Mouse (Mus musculus) left cerebral cortex, postnatal 36 days (tissue): Measurements from ENCODE around the gene Gstp1. TPM values are rescaled to one million over a fixed set of nuclear protein-coding genes. Genes with fewer than 3 reads are reported as not detected.
"Not testable (repeated sequence)": the region's sequence is repeated elsewhere in the genome, so short reads cannot be mapped to it uniquely, and the experiment has no call there.

ENCODE experiments used
- DNase-seq, 2 experiments: peaks; one replicate each; pipeline ENCODE4 v3.0.0; 2021 to 2022; ENCODE audit warnings: low spot score in 2 of 2, mixed read lengths in 1 of 2
- intact Hi-C: fragments of 180-260 bp; cut with DNase I; formaldehyde crosslinking; loops from one replicate; pipeline ENCODE4 v1.15.1; 2025
- total RNA-seq, 2 experiments: library from RNA; stranded (reverse); gene quantifications; 2 replicates each; pipeline ENCODE4 v1.2.3; 2021

The Gstp1 gene
- total RNA-seq, 2 experiments from 2014 or later = 301 to 332 TPM

- intact Hi-C loops = loop anchor here (5.0 kb wide), 1 partner anchor 51 kb away; the partner anchor contains the start of genes Cdk2ap2 and Pitpnm1
- peak; percentile 73 to 79 for DNase-seq
Measured at GRCm38 (mm10) chr19:4045966-4046865, 8.4 kb upstream of the Gstp1 start, which contains the start of gene Gstp2. Gstp2 (minus strand) TSS chr19:4046023.

DNA sequence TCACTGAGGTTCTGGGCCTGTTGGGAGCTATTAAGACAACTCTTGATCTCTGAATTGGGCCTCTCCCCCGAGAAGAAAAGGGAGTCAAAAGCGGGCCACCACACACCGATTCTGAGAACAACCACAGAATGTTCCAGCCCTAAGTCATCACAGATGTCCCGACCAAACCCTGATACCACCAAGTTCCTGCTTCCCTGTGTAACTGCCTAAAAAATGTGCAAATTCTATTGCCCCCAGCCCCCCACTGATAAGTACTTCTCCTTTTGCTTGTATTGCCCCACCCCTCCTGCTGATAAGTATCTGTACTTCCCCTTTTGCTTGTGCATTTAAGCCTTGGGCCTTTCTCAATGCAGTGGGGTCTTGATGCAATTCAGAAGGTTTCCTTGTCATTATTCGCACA lies 6.3 kb upstream of the Gstp1 start:
- intact Hi-C loops = not testable (repeated sequence)

DNA sequence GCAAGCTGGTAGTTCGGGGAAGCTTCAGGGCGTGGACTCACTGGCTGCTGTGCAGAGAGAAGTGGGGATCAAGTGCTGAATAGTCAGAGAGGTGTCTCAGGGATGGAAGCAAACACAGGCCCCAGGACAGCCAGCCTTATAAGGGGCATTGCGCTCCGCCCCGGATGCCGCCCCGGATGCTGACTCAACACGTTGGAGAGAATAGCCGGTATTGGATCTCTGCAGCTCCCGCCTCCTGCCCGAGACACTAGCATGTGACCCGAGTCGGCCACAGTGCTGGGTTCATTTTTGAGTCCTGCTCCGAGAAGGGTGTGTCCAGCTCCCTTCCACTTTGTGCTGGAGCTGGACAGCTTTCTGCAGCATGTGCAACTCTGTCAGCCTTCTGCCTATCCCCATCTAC lies 4.3 kb upstream of the Gstp1 start:
- intact Hi-C loops = no loop called here
- DNase-seq = no peak

More for the DNA sequence above, 6.3 kb upstream of the Gstp1 start:
- DNase-seq = not testable (repeated sequence)

DNA sequence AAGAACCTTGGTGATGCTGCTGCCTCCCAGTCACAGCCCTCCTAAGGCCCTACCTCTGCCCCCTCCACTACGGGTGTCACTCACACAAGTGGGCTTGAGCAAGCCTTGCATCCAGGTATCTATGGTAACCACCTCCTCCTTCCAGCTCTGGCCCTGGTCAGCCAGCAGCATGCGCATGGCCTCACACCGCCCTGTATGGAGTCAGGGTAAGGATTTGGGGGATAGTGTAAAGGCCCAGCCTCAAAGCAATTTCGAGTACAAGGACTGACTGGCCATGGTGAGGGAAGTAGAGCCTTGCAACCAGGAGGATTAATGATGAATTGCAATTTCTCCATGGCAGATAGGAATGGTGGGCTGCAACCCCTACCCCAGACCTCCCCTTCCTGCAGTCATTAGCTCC lies 3.7 kb upstream of the Gstp1 start:
- intact Hi-C loops, DNase-seq: not testable (repeated sequence)

DNA sequence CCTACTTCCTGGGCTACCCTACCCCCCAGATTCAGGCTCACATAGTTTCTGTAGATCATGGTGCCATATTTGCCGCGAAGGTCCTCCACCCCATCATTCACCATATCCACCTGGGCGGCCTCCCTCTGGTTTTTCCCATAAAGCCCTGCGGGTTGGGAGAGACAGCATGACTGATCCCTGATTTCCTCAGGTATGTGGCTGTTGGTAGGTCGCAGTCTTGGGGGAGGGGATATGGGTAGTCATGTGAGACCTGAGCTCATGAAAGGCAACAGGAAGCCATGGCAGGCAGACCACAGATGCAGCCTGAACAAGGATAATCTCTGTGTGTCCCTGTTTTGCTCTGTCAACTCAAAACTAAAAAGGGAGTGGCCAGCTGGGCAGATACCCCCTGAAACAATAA lies 3.2 kb upstream of the Gstp1 start:
- intact Hi-C loops, DNase-seq: not testable (repeated sequence)

GRCm38 (mm10) chr19:4037154-4037787 lies 514 bp downstream of the Gstp1 start:
- DNase-seq, intact Hi-C loops: not testable (repeated sequence)

- DNase-seq = no peak
- intact Hi-C loops = no loop called here
Measured at GRCm38 (mm10) chr19:4036327-4037045, 1.3 kb downstream of the Gstp1 start.

DNA sequence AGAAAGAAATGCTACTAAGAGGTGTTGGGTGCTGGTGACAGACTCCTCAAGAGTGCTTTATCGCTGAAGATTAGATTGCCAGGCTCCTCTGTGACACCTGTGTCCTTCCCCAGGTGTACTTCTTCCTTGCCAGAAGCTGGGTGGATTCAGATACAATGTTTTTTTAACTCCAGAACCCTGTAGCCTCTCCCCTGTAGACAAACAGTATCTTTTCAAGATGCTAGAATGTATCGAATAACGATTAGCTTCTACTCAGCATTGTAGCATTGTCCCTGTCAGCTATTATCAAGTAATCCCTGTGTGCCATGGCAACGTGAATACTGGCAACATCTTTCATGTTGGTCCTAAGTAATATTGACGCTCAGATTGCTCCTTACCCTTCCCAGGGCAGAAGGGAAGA lies 4.0 kb downstream of the Gstp1 start:
- intact Hi-C loops = no loop called here
- no peak for DNase-seq

GRCm38 (mm10) chr19:4033298-4033697 lies 4.5 kb downstream of the Gstp1 start:
- no peak for DNase-seq
- intact Hi-C loops = no loop called here

DNA sequence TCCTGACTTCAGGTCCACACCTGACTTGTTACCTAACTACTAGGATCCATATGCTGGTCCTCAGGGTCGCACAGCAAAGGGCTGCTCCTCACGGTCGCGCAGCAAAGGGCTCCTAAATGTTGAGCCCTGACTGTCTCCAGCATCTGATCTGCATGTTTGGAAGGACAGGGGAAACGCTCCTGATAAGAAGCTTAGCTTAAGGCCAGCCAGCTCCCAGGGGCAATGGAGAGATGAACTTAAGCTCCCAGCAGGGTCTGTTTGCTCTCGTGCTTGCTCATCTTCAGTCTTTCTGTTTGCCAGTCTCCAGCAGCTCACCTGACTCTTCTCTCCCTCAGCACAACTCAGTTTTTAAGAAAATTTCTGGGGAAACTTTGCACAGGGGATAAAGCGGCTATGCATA lies 5.1 kb downstream of the Gstp1 start:
- intact Hi-C loops = no loop called here
- DNase-seq = no peak

DNA sequence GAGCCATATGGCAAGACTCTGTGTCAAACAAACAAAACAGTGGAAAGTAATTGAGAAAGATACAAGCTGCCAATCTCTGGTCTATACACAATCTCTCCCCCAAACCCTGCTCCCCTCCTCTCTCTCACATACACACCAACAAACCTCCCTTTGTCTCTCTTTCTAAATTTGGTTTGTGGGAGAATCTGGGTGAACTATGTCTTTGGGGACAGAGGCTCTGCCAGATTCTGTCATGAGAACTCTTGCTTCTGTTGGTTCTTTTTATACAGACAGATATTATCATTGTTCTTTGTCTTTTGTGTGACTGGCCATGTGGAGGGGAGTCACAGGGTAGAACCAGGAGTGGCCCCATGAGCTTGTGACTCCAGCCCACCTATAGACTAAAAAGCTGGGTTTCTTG lies 10.2 kb downstream of the Gstp1 start:
- DNase-seq = no peak
- intact Hi-C loops = no loop called here

DNA sequence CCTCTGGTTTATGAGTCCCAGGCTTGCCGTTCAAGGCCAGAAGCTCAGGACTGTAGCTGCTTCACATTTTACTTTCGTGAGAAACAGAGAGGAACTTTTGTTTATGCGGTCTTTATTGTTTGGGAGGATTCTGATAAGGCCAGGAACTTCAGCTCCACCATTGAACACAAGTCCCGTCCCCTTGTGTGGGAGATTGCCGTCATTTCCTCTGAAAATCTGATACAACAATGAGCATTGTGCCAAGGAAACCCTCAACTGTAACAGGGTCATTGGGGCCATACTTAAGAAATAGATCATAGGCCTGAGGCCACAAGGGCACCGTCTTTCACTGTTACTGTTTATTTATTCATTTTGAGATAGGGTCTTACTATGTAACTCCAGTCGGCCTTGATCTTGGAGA lies 14.6 kb downstream of the Gstp1 start:
- intact Hi-C loops = no loop called here
- no peak for DNase-seq

GRCm38 (mm10) chr19:4018743-4019583 lies 18.8 kb downstream of the Gstp1 start:
- intact Hi-C loops = loop anchor here (1.0 to 10.0 kb wide), 2 partner anchors 29 to 206 kb away; no protein-coding TSS in a partner anchor
- DNase-seq = peak; percentile 60 to 73

DNA sequence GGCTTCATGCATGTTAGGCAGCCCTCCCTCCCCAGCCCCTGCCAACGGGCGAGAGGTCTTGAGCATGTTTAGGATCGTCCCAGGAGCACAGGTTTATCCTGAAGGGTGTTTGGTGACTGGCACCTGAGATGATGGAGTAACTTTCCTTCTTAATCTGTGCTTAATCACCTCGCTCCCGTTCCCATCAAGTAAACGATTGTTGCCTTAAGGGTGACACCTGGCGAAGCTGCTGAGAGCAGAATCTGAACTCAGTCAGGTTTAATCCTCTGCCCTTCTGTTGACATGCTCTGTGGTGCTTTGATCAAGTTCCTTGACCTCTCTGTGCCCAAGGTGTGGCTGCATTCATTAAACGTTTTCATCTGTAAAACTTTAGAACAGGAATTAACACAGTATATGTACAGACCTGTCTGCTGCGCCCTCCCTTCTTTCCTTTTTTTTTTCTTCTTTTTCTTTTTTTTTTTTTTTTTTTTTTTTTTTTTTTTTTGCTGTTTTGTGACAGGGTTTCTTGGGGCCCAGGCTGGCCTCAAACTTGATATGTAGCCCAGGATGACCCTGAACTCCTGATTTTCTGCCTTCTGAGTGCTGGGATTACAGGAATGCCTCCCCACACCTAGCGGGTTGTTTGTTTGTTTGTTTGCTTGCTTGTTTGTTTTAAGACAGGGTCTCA lies 19.7 kb downstream of the Gstp1 start:
- intact Hi-C loops = loop anchor here (10.0 kb wide), 1 partner anchor 207 kb away; no protein-coding TSS in a partner anchor
- no peak for DNase-seq

DNA sequence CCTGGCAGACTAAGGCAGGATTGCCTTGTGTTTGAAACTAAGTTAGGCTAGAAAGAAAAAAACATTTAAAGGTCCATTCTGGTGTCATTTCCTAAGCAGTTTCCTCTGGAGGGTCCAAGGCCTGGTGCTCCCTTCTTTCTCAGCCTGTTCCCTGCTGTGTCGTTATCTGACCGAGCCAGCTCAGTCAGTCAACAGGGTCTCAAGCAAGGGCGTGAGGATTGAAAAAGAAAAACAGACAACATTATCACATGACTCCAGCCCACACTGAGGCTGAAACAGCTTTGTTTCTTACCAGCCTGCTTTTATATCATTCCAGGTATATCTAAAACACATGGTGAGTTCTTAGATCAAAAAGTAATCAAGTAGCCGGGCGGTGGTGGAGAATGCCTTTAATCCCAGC lies 22.1 kb downstream of the Gstp1 start:
- intact Hi-C loops = loop anchor here (10.0 kb wide), 1 partner anchor 209 kb away; no protein-coding TSS in a partner anchor
- DNase-seq = no peak

DNA sequence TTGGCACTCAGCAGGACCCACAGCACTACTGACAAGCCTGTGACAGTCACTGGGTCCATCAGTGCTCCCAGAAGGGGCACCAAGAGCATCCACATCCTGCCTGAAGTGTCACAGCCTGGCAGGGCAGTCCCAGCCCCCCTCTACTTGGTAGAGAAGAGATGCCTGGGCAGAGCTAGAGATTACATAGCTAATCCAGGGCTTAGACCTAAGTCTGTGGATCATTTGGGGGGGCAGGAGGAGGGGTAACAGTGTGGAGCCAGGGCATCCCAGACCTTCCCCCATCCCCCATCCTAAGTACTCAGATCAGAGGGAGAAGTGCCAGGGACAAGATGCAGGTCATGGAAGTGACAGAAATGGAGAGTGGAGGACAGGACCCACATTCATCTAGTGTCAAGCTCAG lies 23.0 kb downstream of the Gstp1 start:
- intact Hi-C loops = loop anchor here (10.0 kb wide), 1 partner anchor 210 kb away; no protein-coding TSS in a partner anchor
- no peak for DNase-seq

DNA sequence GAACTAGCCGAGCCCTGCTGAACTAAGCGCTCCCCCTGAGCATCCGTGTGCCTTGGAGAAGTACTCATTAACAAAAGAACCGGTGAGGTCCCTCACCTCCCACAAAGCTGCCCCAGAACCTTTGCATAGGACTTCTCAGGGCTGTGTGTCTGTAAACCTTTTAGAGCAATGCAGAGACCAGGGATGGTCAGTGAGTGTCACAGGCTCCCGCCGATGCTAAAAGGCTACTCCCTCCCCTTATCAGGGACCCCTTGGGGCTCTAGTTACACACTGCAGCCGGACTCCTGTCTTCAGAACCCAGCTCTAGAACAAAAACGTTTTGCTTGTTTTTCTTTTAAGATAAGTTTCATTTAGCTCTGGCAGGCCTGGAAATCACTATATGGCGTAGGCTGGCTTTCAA lies 24.7 kb downstream of the Gstp1 start:
- no peak for DNase-seq
- intact Hi-C loops = loop anchor here (2.0 to 10.0 kb wide), 2 partner anchors 68 to 212 kb away; no protein-coding TSS in a partner anchor

DNA sequence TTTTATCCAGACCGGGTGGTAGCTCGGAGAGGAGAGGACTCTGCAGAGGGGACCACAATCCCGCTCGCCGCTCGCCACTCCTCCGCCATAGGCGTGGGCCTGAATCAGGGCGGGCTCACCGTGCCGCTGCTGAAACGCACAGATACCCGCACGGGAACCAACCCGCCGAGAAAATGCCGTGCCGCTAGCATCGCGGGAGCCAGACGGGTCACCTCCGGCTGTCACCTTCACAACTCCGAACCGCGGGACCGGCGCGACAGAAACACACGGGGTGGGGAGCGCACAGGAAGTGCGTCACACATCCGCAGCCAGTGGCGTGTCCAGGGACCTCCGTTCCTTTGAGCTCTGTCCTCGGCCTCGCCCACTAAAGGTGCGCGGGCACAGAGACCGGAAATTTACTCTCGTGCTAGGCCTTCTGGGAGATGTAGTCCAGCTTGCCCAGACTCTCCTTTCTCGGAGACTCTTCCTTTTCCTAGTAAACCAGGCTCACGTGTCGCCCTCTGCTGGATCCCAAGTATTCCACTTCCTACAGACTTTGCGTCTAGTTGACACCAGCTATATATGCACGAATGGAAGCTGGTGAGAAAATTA lies 25.3 kb downstream of the Gstp1 start, which contains the start of gene Ndufv1:
Gene Ndufv1 (minus strand): TSS at position 375 of the 591 bp plus-strand sequence.
- peak; percentile 98 for DNase-seq
- intact Hi-C loops = loop anchor here (2.0 to 10.0 kb wide), 2 partner anchors 68 to 212 kb away; no protein-coding TSS in a partner anchor
